Mouse (Mus musculus): ENCODE measurements around the gene Med14.

Med14 gene

DNA sequence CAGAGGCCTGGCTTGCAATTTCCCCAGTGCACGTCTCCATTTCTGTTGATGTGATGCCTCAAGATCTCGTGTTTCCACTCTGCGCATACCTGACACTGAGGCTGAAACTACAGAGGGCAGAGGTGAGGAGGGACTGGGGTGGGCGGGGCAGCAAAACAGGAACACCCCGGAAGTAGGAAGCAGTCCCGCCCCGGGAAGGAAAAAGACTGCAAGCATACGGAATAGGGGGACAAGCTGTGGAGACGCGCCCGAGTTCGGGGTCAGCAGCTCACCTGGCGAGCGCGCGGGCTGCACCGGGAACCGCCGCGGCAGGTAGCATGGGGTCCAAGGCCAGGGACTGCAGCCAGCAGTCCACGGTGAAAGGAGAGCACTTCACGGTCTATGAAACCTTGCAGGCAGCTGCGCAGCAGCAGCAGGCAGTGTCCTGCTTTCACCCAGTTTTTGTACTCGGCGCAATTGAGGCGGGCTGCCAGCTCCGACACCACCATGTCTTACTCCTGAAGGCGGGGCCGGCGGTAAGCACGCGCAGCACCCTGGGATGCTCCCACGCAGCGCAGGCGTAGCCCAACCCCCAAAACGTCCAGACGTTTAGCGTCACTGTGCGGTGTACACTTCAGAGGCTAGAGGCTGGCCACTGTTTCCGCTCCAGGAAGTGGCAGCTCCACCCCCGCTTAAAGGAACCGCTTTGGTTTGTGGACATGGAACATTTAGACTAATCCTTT lies 88.7 kb downstream of the Med14 start, which contains the start of gene 1810030O07Rik:
1810030O07Rik (minus strand) TSS at position 615 of the 722 bp plus-strand sequence.
- peak; percentile 55 for DNase-seq (ENCODE audit: low read depth, low spot score)

DNA sequence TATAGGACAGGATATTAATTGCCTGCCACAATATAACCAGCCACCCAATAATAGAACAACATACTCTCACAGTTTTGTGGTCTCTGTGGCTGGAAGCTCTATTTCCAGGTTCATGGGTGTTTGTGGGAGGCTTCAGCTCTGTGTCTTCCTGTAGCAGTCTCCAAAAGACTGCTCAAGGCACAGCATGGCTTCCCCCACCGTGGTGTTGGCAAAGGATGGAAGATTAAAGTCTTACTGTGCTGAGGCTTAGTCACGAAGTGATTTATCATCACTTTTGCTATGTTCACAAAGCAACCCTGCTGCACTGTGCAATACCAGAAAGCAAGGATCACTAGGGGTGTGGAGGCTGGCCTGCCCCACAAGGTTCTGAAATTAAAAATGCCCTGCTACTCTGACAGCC lies 108.0 kb downstream of the Med14 start:
- no peak for DNase-seq (ENCODE audit: low read depth, low spot score)

GRCm38 (mm10) chrX:12651906-12652305 lies 110.0 kb downstream of the Med14 start:
- DNase-seq (ENCODE audit: low read depth, low spot score) = no peak

GRCm38 (mm10) chrX:12645531-12646304 lies 116.2 kb downstream of the Med14 start:
- DNase-seq (ENCODE audit: low read depth, low spot score) = no peak

DNA sequence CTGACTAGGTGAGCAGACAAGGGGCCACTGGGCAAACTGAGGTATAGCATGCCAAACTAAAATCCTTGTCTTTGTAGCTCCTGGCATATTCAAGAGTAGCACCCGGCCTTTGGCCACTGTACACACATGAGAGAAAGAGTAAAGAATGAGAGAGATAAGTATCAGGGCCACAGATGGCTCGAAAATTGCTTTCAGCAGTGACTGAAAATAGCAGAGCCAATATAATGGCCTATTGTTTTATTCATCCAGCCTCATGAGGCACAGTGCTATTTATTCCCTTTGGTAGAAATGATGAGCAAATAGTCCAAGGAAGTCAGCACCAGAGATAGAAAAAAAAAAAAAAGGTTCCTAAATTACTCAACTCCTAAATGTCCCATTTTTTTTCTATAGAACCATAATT lies 116.9 kb downstream of the Med14 start:
- DNase-seq (ENCODE audit: low read depth, low spot score) = no peak

Measured in c-Kit-negative CD71-positive TER-119-positive erythroid progenitor cells, embryonic 14.5 days (primary cell).